Mouse (Mus musculus) ovary, postnatal 14 days (tissue): ENCODE results near the gene Adgra3.

Source experiments
- DNase-seq: peaks from one replicate; pipeline ENCODE4 v3.0.0; 2022; ENCODE audit warnings: low spot score

The Adgra3 gene

DNA sequence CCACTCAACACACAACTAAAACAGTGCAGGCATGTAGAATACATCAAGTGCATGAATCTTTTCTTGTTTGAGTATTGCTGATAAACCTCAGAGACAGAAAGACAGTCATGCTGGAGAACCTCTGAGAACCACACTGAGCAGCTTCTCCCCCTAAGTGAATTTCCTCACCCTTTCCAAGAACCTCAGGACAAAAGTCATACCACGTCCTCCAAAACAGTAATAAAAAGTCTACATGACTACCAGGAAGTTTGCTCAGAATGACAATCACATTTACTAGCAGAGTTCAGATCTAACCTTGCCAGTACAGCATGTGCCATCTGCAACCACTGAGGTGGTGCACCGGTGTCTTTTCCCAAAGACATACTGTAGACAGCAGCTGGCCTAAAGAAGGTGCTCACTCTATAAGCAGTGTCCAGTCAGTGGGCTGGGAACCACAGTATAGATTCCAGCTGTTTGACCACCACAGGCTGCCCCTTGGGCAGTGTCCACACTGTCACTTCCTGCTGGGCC is 27.0 kb downstream of the Adgra3 start:
- no peak for DNase-seq

DNA sequence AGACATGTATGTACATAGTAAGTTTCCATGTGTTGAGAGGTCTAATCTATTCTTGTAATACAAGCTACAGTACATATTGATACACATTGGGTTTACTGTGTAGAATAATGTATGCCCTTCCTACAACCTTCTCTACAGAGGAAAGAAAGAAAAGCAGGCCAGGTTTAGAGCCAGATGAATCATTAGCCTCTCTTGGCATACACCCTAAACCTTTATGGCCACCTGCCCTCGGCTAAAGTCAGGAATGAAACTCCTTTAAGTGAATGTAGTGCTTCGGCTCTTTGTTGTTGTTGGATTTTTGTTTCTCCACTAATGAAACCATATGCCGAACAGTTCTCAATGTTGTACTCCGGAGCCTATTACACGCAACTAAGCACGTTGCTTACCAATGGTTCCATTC is 27.5 kb downstream of the Adgra3 start:
- no peak for DNase-seq

DNA sequence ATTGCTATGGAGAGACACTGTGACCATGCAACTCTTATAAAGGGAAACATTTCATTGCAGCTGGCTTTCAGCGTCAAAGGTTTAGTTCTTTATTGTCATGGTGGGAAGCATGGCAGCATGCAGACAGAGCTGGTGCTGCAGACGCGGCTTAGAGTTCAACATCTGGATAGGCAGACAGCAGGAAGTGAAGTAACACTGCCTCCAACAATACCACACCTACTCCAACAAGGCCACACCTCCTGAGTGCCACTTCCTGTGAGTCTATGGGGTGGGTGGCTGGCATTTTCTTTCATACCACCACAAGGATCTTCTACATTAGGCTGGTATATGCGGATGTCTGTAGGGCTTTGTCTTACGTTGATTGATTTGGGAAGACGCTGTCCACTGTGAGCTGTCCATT is 29.1 kb downstream of the Adgra3 start:
- no peak for DNase-seq

DNA sequence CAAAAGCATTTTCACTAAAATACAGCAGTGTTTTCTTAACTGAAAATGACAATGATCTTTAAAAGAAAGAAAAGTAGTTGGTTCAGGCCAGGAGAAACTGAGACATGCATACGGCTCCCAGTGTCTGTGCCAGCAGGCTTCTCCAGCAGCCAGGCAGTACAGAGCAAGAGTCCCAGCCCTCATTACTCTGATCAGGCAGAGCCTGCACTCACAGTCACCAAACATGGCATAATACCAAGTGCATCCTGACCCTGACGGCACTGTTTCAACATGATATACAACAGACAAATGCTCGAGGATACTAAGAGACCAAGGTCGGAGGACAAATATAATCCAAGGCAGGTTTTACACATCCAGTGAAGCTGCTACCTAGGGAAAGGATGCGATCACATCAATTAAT is 31.2 kb downstream of the Adgra3 start:
- no peak for DNase-seq

DNA sequence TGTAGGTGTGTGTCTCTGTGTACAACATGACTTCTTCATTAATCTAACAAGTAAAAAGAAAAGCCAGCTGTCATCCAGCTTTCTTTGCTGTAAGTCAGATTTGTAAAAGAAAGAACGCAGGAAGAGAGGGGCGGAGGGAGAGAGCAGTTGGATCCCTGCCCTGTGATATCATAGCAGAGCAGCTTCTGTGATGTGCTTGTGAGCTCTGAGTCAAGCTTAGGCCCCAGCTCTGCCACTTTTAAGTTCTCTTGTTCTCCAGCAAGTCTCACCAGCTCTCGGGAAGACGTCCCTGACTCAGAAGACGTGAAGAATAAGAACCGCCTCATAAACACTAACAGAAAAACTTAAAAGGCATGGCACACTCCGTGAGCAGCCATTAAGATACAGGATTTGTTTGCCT is 31.8 kb downstream of the Adgra3 start:
- DNase-seq = no peak

DNA sequence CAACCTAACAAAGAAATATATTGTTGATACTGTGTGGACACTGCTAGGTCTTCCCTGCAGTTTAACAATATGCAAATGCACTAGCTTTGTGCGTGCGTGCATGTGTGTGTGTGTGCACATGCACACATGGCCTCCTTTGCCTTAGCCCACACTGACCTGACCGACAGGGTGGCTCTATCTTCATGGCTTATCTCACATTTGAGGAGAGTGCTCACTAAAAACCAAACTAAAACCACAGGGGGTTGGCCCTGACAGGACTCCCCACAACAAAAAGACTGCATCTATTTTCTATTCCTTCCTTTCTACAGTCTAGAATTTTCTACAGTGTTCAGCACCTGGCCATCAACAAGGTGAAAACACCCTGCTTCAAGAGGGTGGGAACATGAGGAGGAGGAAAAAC is 32.7 kb downstream of the Adgra3 start:
- no peak for DNase-seq

DNA sequence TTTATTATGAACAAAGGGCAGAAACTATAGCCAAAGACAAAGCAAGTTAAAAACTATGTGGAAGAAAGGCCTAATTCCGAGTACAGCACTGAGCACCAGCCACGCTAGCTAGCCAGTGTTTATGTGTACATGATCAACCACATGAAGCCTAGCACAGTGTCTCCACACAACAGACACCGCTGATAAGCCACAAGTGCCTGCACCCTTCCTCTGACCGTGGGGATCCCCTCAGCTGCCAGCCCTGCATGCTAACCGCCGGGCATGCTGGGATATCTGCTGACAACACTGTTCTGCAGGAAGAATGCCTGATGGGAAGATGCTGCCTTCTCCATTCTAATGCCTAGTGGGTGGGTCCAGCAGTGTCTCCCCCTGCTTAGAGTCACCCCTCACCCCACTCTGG is 34.7 kb downstream of the Adgra3 start:
- DNase-seq = no peak

DNA sequence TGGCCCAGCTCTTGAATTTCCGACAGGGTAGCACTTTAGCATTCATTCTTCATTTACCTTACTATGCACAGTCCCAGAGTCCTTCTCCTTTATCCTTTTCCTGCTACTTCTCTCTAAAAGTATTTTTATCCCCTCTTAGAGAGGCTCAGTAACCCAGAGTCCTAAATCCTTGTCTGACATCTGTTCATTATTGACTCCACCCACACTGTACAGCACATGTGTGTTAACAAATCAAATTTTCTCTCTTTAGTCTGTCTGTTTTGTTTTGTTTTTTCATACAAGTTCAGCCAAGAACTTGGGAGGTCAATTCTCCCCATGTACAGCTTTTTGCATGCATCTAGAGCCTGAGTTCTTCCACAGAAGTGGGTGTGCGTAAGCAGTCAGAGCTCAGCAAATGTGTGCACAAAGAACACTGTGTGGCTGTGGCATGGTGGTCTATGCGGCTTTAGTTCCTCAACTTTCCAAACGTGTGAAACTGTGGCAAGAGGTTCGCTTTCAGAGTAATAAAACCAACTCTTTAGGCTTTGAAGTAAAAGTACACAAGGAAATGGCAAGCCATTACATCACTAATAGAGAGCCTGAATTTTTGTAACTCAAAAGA is 42.7 kb downstream of the Adgra3 start:
- no peak for DNase-seq

DNA sequence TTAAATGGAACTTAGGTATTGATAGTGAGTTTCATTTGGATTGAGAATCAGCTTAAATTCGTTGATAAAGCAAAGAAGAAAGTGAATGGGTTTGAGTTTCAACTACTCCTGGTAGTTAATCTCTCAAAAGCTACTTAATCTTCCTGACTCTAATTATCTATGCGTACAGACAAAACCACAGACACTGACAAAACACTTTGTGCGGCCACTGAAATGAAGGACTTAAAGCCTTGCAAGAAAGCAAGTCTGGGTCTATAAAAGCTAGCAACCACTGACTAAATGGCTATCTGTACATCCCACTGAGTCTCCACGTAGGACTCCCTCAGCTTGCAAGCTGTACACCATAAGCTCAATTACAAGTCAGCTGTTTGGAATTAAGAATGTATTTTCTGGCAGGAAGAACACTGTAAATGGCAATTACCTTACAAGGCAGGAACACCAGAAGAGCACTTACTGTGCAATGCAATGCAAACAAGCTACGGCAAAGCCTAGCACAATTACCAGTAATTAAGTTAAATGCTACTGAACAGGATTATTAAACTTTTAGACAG is 43.6 kb downstream of the Adgra3 start:
- no peak for DNase-seq

DNA sequence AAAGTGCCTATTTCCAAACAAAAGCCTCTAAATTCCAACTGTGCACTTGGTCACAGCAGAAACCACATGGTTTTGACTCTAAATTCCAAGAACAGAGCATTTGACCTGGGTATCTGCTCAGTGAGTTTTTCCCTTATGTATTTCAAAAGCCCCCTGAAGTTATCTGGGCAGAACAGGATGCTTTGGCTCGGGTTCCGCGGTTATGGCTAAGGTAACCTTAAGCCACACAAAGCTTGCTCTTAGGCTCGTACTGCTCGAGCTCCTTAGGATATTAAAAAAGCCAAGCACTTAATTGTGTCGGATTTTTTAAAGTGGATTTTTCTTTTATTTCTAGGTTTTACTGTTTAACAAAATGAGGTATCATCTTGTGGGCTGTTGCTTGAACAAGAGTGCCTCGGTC is 44.1 kb downstream of the Adgra3 start:
- DNase-seq = no peak

DNA sequence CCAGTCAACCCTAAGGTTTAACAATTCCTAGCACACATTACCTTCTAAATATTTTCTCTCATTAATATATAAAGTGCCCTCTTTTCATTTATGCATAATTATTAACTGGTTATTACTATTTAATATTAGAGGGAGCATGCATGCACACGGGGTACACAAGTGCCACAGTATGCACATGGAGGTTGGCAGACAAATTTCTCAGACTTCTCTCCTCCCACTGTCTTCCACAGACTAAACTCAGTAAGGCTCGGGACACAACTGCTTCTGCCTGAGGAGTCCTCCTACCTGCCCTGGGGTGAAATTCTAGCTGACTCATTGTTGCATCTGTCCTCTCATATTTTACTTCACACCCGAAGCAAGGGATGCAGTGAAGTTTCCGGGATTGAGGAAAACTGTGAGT is 44.8 kb downstream of the Adgra3 start:
- DNase-seq = no peak

DNA sequence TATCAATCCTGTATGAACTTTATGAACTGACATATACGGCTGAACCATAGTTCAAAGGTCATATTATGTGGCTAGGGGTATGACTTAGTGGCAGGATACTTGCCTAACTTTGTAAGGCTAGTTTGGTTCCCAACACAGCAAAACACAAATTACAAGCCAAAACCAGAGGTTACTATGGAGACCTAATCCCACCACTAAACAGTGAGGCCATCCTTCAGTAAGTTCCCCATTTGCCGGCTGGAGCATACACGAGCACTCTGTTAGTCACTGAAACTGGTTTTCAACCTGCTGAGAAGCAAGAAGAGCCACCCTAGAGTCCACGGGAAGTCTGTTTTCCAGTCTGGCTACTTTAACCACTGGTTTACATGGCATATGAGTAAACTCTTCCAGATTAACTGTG is 50.0 kb downstream of the Adgra3 start:
- DNase-seq = no peak

DNA sequence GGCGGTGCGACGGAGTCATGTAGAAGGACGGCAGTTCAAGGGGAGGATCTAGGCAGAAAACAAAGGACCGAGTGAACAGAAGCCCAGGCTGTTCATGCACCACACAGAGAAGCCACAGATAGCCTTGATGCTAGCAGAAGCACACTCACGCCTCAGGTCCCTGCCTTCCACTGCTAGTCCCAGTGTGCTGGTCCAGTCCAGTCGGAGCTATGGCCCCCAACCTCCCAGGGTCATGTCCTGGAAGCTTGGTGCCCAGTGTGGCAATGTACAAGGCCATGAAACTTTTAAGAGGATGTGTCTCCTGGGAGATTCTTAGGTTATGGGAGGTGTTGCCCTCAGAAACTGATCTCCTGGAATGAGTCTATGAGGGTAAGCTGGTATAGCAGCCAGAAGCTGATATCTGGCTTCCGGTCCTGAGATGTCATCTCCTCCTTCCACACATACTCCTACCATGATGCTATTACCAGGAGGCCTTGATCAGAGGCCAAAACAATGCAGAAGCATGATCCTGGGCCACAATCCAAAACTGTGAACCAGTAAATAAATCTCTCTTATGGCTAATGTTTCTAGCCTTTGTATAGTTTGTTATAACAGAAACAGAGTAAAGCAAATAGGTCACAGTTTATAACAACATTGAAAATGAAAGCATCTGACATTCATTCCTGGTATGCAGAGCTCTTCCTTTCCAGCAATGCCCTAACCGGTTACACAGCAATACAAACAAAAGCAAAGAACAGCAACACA is 51.7 kb downstream of the Adgra3 start:
- no peak for DNase-seq

DNA sequence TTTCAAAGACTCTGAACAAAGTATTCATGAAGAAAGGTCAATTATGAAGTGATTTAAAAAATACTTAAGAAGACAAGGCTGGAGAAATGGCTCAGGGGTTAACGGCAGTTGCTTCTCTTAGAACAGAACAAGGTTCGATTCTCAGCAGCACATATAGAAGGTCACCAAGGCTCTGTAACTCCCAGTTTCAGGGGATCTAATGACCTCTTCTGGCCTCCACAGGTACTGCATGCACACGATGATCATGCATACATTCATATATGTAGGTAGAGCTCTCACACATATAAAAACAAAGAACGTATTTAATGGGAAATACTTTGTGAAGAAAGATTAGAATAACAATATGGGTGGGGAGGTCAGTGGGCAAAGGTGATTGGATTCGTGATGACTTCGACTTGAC is 56.5 kb downstream of the Adgra3 start:
- DNase-seq = no peak

DNA sequence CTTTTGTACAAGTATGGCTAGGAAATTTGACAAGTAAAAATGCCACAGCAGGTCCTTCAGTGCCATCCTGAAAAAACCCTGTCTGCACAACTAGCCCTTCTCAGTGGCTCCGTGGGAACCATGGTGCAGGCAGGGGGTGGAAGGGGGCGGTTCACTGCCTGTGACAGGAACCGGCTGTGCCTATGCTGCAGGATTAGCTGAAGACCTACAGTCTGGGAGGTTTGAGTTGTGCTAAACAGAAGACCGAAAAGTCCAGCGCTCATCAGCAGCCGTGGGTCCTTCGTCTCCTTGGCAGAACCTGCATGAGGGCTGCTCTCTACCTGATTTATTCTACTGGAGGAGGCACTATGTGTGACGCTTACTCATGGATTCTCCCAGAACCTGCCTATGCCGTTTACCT is 59.0 kb downstream of the Adgra3 start:
- no peak for DNase-seq

DNA sequence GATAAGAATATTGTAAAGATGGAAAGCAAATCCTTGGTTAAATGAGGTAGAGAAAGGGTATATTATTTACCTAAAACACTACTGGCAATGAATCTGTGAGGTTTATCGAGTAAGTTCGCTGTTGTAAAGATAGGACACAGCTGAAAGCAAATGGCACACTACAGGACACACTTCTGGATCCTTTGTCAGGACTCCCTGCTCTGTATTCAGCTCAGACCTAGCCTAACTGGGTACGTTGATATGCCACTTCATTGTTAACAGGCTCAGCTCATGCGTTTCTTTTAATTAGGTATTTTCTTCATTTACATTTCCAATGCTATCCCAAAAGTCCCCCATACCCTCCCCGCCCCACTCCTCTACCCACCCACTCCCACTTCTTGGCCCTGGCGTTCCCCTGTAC is 61.8 kb downstream of the Adgra3 start:
- DNase-seq = no peak

DNA sequence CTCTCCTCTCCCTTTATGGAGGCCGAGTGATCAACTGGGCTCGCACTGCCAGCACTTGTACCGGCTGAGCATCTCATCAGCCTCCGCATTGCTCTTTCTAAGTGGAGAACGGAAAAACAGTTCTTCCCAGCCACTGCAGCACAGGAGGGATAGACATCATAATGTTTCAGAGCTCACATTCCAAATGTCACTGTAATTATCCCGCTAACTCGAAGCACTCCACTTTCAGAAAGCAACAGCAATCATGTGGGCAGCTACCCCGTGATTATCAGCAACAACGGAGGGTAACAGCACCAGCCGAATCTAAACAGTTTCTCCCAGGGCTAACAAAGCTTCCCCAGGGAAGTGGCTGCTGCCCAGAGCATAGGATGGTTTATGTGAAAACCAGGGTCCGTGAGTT is 62.3 kb downstream of the Adgra3 start:
- no peak for DNase-seq

DNA sequence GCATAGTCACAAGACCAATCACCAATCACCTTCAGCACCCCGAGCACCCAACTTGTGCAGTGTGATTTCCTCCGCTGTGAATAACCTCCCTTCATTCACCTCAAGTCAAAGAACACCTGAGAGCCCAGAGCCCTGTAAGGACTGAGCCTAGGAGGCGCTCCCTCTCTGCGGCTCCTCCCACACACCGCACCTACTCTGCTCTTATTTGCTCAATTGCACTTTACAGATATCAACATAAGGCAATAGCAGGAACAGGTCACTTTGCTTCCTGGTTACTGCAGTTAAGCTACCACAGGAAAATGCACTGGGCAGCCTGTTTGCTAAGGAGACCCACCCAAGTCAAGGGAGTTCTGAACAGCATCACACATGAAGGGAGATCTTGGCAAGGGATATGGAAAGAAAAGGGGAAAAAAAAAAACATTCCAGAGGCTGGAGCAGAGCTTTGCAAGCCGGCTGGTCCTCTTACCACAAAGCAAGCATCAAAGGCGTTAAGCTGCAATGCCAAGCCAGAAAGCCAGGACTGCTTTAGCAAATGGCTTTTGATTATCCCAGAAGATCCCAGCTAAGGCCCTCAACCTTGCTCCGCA is 68.0 kb downstream of the Adgra3 start:
- no peak for DNase-seq

DNA sequence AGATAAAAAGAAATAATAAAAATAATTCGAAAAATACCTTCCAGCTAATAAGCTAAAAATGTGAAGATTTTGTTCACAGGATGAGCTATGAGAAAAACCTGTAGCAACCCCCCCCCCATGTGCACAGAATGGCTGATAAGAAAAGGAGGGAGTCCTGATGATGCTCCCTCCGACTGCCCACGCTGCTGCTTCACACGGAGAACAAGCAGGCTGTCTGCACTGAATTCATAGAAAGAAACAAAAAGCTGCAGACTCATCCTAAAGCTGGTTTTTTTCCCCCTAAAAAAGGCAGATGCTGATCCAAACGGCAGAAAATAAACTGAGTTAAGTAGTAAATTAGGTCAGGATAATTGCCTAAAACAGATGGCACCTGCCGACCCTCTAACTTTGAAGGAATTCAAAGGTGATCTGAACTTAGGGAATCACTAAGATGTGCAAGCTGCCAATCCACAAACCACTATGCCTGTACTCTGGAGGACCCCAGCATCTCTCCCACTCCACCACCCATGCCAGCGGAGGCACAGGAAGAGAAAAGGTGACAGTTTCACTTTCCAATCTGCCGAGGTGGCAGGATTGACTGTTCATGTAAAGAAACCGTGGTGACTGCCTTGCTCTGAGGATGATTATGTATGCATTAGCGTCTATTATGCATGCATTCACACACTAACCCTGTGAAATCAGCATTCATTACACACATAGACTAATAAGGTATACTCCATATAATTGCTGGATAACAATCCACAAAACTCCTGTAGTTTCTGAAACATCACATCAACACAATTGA is 70.6 kb downstream of the Adgra3 start:
- DNase-seq = no peak

DNA sequence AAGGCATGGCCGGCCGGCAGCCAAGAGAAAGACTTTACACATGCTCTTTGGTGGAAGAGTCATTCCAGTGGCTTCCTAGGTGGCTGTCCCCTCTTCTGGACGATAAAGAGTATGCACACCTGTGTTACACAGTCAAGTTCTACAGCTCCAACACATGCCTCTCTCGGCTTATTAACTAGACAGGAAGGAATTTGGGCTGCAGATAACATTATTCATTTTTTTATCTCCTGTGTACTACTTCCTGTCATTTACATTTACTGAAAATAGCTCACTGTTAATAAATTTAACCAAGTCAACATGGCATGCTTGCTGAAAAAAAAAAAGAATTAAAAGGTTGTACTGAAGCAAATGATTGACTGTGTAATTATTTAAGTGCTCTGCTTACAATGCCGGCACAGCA is 78.1 kb downstream of the Adgra3 start:
- DNase-seq = no peak

DNA sequence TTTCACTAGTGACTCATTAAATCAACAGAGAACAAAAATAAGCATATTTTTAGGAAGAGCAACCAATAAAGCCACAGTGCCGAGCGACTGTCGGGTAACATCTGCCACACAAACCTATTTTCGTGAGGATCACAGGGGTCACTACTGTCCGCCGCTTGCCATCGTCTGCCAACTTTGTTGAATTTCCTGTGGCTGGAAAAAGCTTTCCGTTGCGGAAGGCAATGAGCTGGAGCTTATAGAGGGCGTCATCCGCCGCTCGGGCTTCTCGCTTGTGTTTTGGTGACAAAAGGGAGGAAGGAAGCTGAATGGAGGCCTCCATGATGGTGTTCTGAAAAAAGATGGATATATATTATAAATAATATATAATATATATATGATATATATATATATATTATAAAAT is 79.6 kb downstream of the Adgra3 start:
- DNase-seq = no peak

DNA sequence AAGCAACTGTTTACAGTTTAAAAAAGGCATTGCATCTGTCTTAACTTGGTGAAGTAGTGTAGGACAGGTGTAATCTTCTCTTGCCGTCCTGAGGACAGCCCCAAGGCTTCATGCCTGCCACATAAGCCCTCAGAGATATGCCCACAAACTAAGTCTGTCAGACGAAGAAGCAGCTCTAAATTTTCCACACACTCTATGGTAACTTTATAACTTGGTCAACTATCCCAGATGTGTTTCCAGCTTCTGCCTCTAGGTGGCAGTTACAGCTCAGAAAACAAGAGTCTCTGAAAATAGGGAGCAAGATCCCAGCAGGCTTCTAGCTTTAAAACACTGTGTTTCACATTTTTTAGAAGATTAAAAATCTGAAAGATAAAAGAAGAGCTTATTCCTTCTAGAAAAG is 82.8 kb downstream of the Adgra3 start:
- DNase-seq = peak; percentile 66

DNA sequence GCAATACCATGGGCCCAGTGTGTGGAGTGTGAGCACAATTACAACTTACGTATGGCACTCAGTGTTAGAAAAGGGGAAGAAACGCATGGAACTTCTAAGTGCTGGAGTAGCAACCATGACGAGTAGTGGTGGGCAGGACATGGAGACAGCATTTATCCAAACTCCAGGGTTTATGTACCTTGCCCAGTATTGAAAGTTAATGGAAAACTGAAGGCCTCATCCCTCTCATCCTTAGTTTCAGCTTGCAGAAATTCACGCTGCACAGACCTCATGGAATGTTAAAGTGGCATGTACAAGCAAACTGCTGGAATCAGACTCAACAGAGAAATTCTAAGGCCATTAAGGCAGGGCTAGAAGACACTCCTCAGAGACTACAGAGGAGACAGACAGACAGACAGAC is 84.6 kb downstream of the Adgra3 start:
- DNase-seq = no peak
